Mouse (Mus musculus): ENCODE data around the gene Ttc7b. TPM values are rescaled to one million over a fixed set of nuclear protein-coding genes. Genes with fewer than 3 reads are reported as not detected.
A peak's percentile ranks its signal among the peaks of the same experiment; 100 is the strongest.

Gene Ttc7b
- polyA plus RNA-seq, 1 experiment from 2014 or later = 10.8 TPM

DNA sequence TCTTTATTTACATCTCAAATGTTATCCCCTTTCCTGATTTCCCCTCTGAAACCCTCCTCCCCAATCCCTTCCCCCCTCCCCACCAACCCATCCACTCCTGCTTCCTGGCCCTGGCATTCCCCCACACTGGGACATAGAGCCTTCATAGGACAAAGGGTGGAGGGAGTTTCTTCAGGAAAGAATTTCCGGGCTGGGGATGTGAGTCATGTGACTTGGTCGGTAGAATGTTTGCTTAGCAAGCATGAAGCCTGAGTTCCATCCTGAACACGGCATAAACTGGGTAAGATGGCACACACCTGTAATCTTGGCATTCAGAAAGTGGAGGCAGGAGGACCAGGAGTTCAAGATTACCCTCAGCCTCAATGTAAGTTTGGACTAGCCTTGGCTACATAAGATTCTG lies 151.4 kb downstream of the Ttc7b start:
- no peaks in the 10 kb centered on the region for H3K4me1 ChIP-seq (replicated peaks)
- H3K4me3 ChIP-seq = no peak overlapping the region
- H3K27ac ChIP-seq (replicated peaks) = no peak overlapping the region
- ATAC-seq (ENCODE audit: low FRiP score, low read depth) = no peak
- H3K9me3 ChIP-seq = no peaks in the 10 kb centered on the region
- peaks cover 59% of the 10 kb centered on the region for H3K36me3 ChIP-seq
- 70% methylated on average over 3 of the region's 3 CpGs for WGBS
- no peaks in the 10 kb centered on the region for H3K27me3 ChIP-seq
- no peak overlapping the region for H3K9ac ChIP-seq
- H3K4me2 ChIP-seq = no peak overlapping the region

DNA sequence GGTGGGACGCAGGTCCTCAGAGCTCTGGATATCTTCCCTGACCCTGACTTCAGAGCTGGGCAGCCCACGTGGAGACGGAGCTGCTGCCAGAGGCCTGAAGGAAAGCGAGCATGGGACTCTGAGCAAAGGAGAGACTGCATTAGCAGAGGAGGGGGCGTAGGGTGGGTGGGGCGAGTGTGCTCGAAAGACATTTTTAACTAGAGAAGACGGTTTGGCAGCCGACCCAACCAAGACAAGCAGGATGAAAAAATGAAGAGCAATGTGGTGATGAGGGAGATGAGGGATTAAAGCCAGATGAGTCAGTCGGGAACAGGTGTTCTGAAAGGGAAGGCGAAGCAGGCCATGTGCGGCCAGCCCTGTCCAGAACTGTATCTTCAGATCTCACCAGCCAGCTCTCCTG lies 159.3 kb downstream of the Ttc7b start:
- Histone ChIP-seq H3K4me1 (replicated peaks) (no peaks in the 10 kb centered on the region; the same call in 1 of the 2 replicates), H3K36me3 (peaks cover 32% of the 10 kb centered on the region), H3K27ac (replicated peaks) (no peak overlapping the region), H3K27me3 (no peaks in the 10 kb centered on the region), H3K4me3 (no peak overlapping the region), H3K9ac (no peak overlapping the region), H3K9me3 (no peaks in the 10 kb centered on the region), H3K4me2 (no peak overlapping the region)
- WGBS = 84% methylated on average over 12 of the region's 12 CpGs
- no peak for ATAC-seq (ENCODE audit: low FRiP score, low read depth)

DNA sequence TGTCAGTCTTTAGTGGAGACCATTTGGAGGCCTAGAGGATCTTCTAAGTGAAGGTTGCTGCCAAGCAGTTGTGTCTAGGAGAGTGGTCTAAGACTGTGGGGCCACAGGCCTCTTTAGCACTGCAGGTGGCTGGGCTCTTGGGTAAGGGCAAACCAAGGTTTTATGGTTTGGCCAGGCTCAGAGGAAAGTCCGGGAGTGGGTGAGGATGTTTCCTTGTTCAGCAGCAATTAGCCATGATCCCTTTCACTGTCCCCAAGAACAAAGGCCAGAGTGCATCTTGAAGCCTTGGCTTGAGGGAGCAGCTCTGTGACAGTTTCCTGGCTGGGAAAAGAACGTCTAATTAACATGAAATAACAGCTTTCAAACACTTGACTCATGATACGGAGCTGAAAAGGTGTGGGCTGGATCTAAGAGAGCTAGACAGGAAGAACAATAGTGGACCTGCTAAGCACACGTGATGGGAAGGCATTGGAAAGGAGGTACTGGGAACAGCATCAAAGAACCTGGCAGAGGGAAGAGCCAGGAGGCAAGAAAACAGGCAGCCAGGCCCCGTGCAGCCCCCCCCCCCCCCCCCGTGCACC lies 162.5 kb downstream of the Ttc7b start:
- Histone ChIP-seq H3K9ac (no peak overlapping the region), H3K4me1 (replicated peaks) (no peaks in the 10 kb centered on the region), H3K27me3 (no peaks in the 10 kb centered on the region), H3K27ac (replicated peaks) (no peak overlapping the region), H3K4me3 (no peak overlapping the region), H3K4me2 (no peak overlapping the region), H3K36me3 (peaks cover 22% of the 10 kb centered on the region; the same call in 1 of the 2 replicates), H3K9me3 (no peaks in the 10 kb centered on the region)
- 59% methylated on average over 6 of the region's 6 CpGs for WGBS
- no peak for ATAC-seq (ENCODE audit: low FRiP score, low read depth)

DNA sequence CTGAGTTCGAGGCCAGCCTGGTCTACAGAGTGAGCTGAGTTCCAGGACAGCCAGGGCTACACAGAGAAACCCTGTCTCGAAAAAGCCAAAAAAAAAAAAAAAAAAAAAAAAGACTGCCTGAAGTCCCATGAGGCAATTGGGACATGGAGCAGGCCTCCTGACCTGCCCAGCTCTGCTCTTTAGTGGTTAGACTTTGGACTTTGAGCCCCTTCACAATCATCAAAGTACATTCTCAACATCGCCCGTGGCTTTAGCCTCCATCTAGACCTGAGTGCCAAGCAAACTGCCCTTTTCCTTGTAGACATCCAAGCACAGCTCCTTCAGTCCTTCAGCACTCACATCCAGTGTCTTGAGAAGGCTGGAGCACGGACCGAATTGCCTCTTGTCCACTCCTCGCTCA lies 164.2 kb downstream of the Ttc7b start:
- H3K4me1 ChIP-seq (replicated peaks) = no peaks in the 10 kb centered on the region
- H3K4me2 ChIP-seq = no peak overlapping the region
- H3K9ac ChIP-seq = no peak overlapping the region
- no peak overlapping the region for H3K27ac ChIP-seq (replicated peaks)
- no peaks in the 10 kb centered on the region for H3K9me3 ChIP-seq
- WGBS = 89% methylated on average over 7 of the region's 7 CpGs
- H3K4me3 ChIP-seq = no peak overlapping the region
- no peak for ATAC-seq (ENCODE audit: low FRiP score, low read depth)
- H3K36me3 ChIP-seq = peaks cover 25% of the 10 kb centered on the region; the same call in 1 of the 2 replicates
- H3K27me3 ChIP-seq = no peaks in the 10 kb centered on the region

DNA sequence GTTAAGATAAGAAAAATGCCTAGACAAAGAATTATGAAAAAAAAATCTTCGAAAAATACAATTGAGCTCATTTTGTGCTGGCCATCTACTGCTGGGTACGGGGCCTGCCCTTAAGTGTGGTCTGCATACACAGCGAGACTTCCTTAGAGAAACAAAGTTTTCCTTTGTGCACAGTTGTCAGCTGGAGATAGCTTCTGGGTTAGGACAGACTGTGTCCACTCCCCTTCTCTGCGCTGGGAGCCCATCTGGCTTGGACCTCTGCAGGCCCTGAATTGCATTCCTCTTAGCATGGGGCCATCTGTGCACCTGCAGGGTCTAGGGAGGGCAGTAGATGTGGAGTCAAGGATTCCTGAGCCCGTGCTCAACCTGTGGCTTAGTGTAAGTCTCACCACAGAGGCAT lies 165.1 kb downstream of the Ttc7b start:
- 70% methylated on average over 5 of the region's 5 CpGs for WGBS
- no peaks in the 10 kb centered on the region for H3K27me3 ChIP-seq
- peaks cover 31% of the 10 kb centered on the region for H3K36me3 ChIP-seq
- no peak overlapping the region for H3K4me3 ChIP-seq
- no peak overlapping the region for H3K9ac ChIP-seq
- no peaks in the 10 kb centered on the region for H3K9me3 ChIP-seq
- H3K27ac ChIP-seq (replicated peaks) = no peak overlapping the region
- no peak overlapping the region for H3K4me2 ChIP-seq
- no peak for ATAC-seq (ENCODE audit: low FRiP score, low read depth)
- no peaks in the 10 kb centered on the region for H3K4me1 ChIP-seq (replicated peaks)

DNA sequence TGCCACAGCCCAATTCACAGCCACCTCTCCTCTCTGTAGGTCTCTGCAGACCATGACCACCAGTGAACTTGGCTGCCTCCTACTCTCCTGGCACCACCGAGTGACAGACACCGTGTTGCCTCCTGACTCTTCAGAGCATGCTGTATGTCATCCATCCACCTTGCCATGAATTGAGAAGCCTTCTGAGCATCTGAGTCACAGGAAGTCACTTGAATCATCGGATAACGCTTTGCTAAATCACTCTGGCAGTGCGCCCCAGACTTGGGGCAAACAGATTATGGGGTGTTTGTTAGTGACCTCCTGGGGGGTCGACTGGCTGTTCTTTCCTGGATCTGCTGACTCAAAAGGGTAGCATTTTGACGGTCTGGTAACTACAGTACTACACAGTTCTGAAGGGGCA lies 166.7 kb downstream of the Ttc7b start:
- WGBS = 79% methylated on average over 7 of the region's 7 CpGs
- no peaks in the 10 kb centered on the region for H3K9me3 ChIP-seq
- ATAC-seq (ENCODE audit: low FRiP score, low read depth) = no peak
- no peaks in the 10 kb centered on the region for H3K4me1 ChIP-seq (replicated peaks)
- peaks cover 30% of the 10 kb centered on the region for H3K36me3 ChIP-seq
- H3K4me3 ChIP-seq = no peak overlapping the region
- H3K27ac ChIP-seq (replicated peaks) = no peak overlapping the region
- no peaks in the 10 kb centered on the region for H3K27me3 ChIP-seq
- H3K9ac ChIP-seq = no peak overlapping the region
- no peak overlapping the region for H3K4me2 ChIP-seq

DNA sequence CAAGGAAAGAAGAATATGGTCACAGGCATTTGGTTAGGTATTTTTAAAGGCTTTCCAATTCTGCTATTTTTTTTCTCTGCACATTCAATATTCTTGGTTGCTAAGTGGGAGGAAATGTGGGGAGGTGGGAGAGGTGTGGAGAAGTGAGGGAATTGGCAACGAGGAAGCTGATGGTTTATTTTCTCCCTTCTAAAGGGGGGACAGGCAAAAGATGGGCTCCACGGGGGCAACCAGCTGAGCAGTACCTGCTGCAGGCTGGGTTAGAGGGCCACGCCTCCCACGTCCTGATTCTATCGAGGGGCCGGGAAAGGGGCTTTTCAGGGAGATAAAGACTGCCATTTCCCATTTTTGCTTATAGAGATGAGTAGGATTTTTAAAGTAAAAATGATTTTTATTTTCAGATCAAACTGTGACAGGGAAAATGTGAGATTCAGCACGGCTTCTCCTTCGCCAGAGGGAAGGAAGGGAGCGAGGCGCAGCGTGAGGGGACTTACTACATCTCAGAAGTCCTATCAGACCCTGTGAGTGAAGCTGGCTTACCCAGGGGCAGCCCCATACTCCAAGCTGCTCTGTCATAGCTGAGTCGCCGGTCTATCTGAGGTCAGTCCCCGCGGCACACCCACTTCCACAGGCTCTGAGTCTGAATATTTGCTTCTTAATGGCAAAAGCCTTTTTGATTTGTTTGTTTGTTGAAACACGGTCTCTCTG lies 167.4 kb downstream of the Ttc7b start:
- no peaks in the 10 kb centered on the region for H3K9me3 ChIP-seq
- H3K4me2 ChIP-seq = no peak overlapping the region
- H3K4me1 ChIP-seq (replicated peaks) = 0 out of 2 replicates have a peak, but pooled peaks cover 5% of the 10 kb centered on the region
- H3K9ac ChIP-seq = no peak overlapping the region
- WGBS = 84% methylated on average over 16 of the region's 16 CpGs
- H3K36me3 ChIP-seq = peaks cover 30% of the 10 kb centered on the region
- no peak overlapping the region for H3K27ac ChIP-seq (replicated peaks)
- H3K4me3 ChIP-seq = no peak overlapping the region
- no peaks in the 10 kb centered on the region for H3K27me3 ChIP-seq
- ATAC-seq (ENCODE audit: low FRiP score, low read depth) = no peak

DNA sequence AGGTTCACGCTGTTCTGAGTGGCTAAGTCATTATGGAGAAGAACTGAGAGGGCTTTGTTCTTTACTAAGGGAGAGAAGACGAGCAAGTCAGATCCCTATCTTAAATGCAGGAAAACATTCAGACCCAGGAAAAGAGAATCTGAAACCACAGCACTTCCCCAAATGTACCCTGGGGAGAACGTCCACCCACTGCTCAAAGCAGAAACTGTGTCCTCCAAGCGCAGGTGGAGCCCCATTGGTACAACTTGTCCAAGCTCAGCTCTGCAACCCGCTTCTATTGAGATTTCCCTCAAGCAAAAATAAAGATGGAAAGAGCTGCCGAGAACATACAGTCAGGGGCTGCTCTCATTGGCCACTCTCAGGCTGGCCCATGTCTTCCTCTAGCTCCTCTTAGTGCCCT lies 168.5 kb downstream of the Ttc7b start:
- no peak overlapping the region for H3K9ac ChIP-seq
- no peaks in the 10 kb centered on the region for H3K27me3 ChIP-seq
- peaks cover 21% of the 10 kb centered on the region for H3K36me3 ChIP-seq
- H3K4me1 ChIP-seq (replicated peaks) = 0 out of 2 replicates have a peak, but pooled peaks cover 5% of the 10 kb centered on the region
- no peak for ATAC-seq (ENCODE audit: low FRiP score, low read depth)
- no peak overlapping the region for H3K27ac ChIP-seq (replicated peaks)
- H3K9me3 ChIP-seq = no peaks in the 10 kb centered on the region
- H3K4me3 ChIP-seq = no peak overlapping the region
- H3K4me2 ChIP-seq = no peak overlapping the region
- 88% methylated on average over 6 of the region's 6 CpGs for WGBS

DNA sequence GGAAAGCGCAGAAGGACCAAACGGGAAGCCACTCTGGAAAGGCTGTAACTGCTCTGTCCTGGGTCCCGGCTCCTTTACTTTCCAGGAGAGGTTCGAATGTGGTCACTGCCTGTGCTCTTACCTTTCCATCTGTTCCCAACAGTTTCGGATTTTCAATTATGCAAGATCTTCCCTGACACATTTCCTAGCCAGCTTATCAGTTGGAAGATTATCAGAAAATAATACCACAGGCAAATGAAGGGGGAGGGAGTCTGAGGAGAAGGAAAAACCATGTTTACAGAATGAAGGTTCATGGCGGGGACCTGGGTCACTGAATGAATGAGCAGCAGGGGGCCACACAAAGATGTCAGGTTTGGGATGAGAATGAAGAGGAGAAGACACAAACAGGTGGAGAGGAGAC lies 177.1 kb downstream of the Ttc7b start:
- no peak overlapping the region for H3K9ac ChIP-seq
- WGBS = 74% methylated on average over 6 of the region's 6 CpGs
- no peak for ATAC-seq (ENCODE audit: low FRiP score, low read depth)
- H3K9me3 ChIP-seq = no peaks in the 10 kb centered on the region
- 0 out of 2 replicates have a peak, but pooled peaks cover 2% of the 10 kb centered on the region for H3K4me1 ChIP-seq (replicated peaks)
- no peaks in the 10 kb centered on the region for H3K36me3 ChIP-seq
- no peaks in the 10 kb centered on the region for H3K27me3 ChIP-seq
- H3K4me3 ChIP-seq = no peak overlapping the region
- no peak overlapping the region for H3K4me2 ChIP-seq
- no peak overlapping the region for H3K27ac ChIP-seq (replicated peaks)

DNA sequence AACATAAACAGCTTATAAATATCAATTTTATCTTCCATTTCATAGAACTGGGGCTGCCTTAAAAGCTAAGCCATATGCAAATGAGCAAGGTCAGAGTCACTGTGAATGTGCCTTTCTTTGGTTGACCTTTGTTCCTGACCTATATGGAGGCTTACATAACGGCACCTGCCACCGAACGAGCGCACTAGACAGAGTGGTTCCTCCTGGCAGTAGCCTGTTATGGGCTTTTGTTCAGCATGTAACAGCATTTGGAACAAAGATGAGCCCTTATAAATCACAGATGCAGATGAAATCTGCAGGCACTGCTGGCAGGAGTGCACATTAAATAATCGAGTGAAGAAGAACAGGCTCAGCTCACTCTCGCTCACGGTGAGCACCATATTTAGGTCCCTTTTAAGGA lies 179.0 kb downstream of the Ttc7b start:
- Histone ChIP-seq H3K27me3 (no peaks in the 10 kb centered on the region), H3K36me3 (no peaks in the 10 kb centered on the region), H3K4me1 (replicated peaks) (peaks cover 12% of the 10 kb centered on the region), H3K27ac (replicated peaks) (no peak overlapping the region; the same call in 1 of the 2 replicates), H3K4me3 (no peak overlapping the region), H3K9ac (no peak overlapping the region), H3K9me3 (no peaks in the 10 kb centered on the region), H3K4me2 (no peak overlapping the region)
- ATAC-seq (ENCODE audit: low FRiP score, low read depth) = 0 out of 2 replicates have a peak, but pooled peaks have one; percentile 44
- 39% methylated on average over 7 of the region's 7 CpGs for WGBS

DNA sequence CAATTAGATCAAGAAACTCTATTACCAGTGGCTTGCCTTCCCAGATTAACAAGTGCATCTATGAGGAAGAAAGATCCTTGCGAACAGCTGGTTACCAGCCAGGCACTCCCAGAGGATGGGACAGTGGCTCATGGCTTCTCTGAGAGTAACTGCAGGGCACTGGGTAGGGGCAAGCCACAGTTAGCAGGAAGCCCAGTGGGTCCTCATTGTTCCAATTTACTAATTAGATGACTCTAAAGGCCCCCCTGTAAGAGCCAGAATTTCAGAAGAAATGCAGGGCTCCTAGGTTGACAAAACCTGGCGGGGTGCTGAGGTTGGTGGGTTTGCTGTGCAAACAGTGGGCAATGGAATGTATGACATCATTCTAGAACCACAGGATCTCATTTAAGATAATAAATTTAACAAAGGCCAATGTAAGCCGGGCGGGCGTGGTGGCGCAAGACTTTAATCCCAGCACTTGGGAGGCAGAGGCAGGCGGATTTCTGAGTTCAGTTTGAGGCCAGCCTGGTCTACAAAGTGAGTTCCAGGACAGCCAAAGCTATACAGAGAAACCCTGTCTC lies 179.6 kb downstream of the Ttc7b start:
- peaks cover 16% of the 10 kb centered on the region for H3K4me1 ChIP-seq (replicated peaks)
- ATAC-seq (ENCODE audit: low FRiP score, low read depth) = no peak
- no peak overlapping the region for H3K9ac ChIP-seq
- no peaks in the 10 kb centered on the region for H3K36me3 ChIP-seq
- 86% methylated on average over 7 of the region's 7 CpGs for WGBS
- H3K4me2 ChIP-seq = no peak overlapping the region
- H3K27me3 ChIP-seq = no peaks in the 10 kb centered on the region
- H3K4me3 ChIP-seq = no peak overlapping the region
- no peaks in the 10 kb centered on the region for H3K9me3 ChIP-seq
- H3K27ac ChIP-seq (replicated peaks) = no peak overlapping the region

DNA sequence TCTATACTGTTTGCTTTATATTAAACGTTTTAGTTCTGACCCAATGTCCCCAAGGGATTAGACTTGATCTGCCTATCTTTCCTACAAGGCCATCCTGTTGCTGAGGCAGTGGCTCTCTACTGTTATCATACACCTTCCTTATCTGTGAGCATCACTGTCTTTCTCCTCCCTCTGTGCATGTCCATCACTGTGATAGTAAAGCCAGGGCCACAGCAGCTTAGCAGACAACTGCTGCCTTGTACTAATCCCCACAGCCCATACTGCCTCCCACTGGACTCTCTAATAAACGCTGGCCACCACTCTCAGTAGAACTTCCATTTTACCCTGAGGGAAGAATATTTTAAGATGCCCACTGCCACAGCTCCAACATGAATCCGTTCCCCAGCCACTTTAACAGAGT lies 182.6 kb downstream of the Ttc7b start:
- no peak overlapping the region for H3K4me3 ChIP-seq
- no peaks in the 10 kb centered on the region for H3K9me3 ChIP-seq
- H3K27ac ChIP-seq (replicated peaks) = no peak overlapping the region
- H3K36me3 ChIP-seq = no peaks in the 10 kb centered on the region
- 50% methylated on average over 3 of the region's 3 CpGs for WGBS
- H3K4me2 ChIP-seq = no peak overlapping the region
- peaks cover 16% of the 10 kb centered on the region for H3K4me1 ChIP-seq (replicated peaks)
- ATAC-seq (ENCODE audit: low FRiP score, low read depth) = peak; percentile 58
- no peaks in the 10 kb centered on the region for H3K27me3 ChIP-seq
- no peak overlapping the region for H3K9ac ChIP-seq
